ENCODE assay signal across 8 mouse cellular contexts in the genomic region with DNA sequence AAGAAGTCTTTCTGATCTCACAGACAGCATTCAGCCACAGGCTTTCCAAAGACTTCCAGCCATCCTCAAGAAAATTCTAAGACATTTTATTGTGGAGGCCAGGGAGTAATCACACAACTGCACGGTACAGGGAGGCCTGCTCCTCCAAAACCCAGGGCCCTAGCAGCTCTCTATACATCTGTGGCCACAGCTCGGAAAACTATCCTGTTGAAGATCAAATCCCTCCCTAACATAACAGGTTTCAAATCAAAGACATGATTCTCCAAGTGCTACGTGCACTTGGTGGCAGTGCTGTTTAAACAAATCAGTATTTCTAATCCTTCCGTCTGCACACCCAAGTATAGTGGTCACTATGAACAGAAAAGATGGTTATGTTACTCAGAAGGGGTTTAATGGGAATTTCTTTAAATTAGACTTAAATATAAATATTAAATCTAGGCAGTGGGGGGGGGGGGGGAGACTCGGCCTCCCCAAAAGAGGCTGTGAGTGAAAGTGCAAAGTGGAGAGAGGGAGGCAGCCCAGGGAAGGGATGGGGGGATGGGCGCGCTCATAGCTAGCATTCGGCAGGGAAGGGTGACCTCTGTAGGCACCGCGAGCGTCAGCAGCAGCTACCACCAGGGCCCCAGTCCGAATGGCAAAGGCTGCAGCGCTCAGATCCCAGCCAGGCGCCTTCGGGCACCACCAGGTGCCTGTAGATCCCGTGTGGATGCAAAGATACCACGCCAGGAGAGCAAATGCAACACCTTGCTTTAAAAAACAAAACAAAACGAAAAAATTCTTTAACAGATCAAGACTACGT. TPM values are rescaled to one million over a fixed set of nuclear protein-coding genes. Genes with fewer than 3 reads are reported as not detected.
DNase-seq lines count a peak whose midpoint lies in the region; ATAC-seq lines count a peak whose summit lies in the region.

No protein-coding gene starts in this region.

- intact Hi-C loops in gastrocnemius, postnatal 14 days (cut with DNase I; ENCODE audit: low total_unique reads): no loop called here
- intact Hi-C loops in left cerebral cortex, postnatal 14 days (cut with DNase I): loop anchor here (10.0 kb wide), 1 partner anchor 424 kb away; no protein-coding TSS in a partner anchor

- peak; percentile 69 to 73 for DNase-seq in adrenal gland, adult 18-20 months (ENCODE audit: low spot score in 2 of 2)
- DNase-seq in embryo, embryonic 10 days (ENCODE audit: low spot score): peak; percentile 94
- DNase-seq in gastrocnemius, postnatal 14 days: peak; percentile 89
- peak; percentile 27 for DNase-seq in induced T-regulatory cell, adult 2 months (ENCODE audit: low read depth)
- DNase-seq in left cerebral cortex, postnatal 14 days (ENCODE audit: low spot score in 2 of 2): peak; percentile 87 to 88
- DNase-seq in right cerebral cortex, postnatal 25 days: peak; percentile 78
- no peak for DNase-seq in MN1 (ENCODE audit: low spot score)

- peak; percentile 62 for ATAC-seq in megakaryocyte progenitor cell, adult 5-6 weeks (replicated peaks; ENCODE audit: poor library complexity)

RNA-seq across cellular contexts. Expression of a gene that starts 2.4 kb away (rescaled TPM):
- 10 to 100 TPM; 14.0 to 24.0 TPM for total RNA-seq in adrenal gland, adult 18-20 months (2021)
- 10 to 100 TPM; 11.8 to 13.0 TPM for total RNA-seq in gastrocnemius, postnatal 14 days (2021)
- total RNA-seq in left cerebral cortex, postnatal 14 days (2021): 10 to 100 TPM; 67.0 to 82.2 TPM
- total RNA-seq in megakaryocyte progenitor cell, adult 5-6 weeks (2015): 0.15 and 0.35 TPM in 2 replicates
- total RNA-seq in megakaryocyte progenitor cell, adult 5-6 weeks (2017): 0.24 and 0.50 TPM in 2 replicates

RNA-seq across cellular contexts. Expression of a gene that starts 31.7 kb away (rescaled TPM):
- 10 to 100 TPM; 51.6 to 70.9 TPM for total RNA-seq in adrenal gland, adult 18-20 months (2021)
- total RNA-seq in gastrocnemius, postnatal 14 days (2021): 10 to 100 TPM; 26.0 to 26.8 TPM
- 10 to 100 TPM; 88.1 to 95.1 TPM for total RNA-seq in left cerebral cortex, postnatal 14 days (2021)
- total RNA-seq in megakaryocyte progenitor cell, adult 5-6 weeks (2015): 85.5 and 96.3 TPM in 2 replicates
- total RNA-seq in megakaryocyte progenitor cell, adult 5-6 weeks (2017): 97.6 and 140 TPM in 2 replicates

Comparison
In these comparisons a context has a peak if more than half of its experiments do, and no peak if none do; other contexts are left out.
1. RNA of a gene that starts 2.4 kb away (total RNA-seq): 67.0 to 82.2 TPM in left cerebral cortex, postnatal 14 days, 14.0 to 24.0 TPM in adrenal gland, adult 18-20 months and 11.8 to 13.0 TPM in gastrocnemius, postnatal 14 days; 0.15 to 0.50 TPM in megakaryocyte progenitor cell, adult 5-6 weeks; every median in the first group is over 4 times any median in the second.